Mouse (Mus musculus) heart, embryonic 14.5 days (tissue): ENCODE measurements around the gene Rpsa. TPM values are rescaled to one million over a fixed set of nuclear protein-coding genes. Genes with fewer than 3 reads are reported as not detected.

Source experiments
- ATAC-seq: fragments of 200-750 bp; cut with Nextera tagmentation; 2 replicates; pipeline ENCODE4 v1.8.0; 2017; ENCODE audit warnings: low read depth, moderate TSS enrichment; ENCODE audit not compliant: insufficient number of reproducible peaks, insufficient read depth, low FRiP score
- H3K27ac ChIP-seq, 2 experiments: fragments of 200-500 bp in 1 of 2; fragments of 300-500 bp in 1 of 2; sonication (generic) in 1 of 2; replicated peaks in 1 of 2; 2 replicates each; pipeline ENCODE4 v1.5.1; 2012 to 2014; ENCODE audit warnings: low read depth in 2 of 2, low read length in 2 of 2, control low read depth in 1 of 2, mild to moderate bottlenecking in 1 of 2, mixed read lengths in 1 of 2; ENCODE audit not compliant: control insufficient read depth in 1 of 2, insufficient read depth in 1 of 2
- H3K27me3 ChIP-seq: fragments of 300-500 bp; sonication (generic); 2 replicates; pipeline ENCODE4 v1.6.1; 2014; ENCODE audit warnings: mild to moderate bottlenecking, low read length, control low read depth; ENCODE audit not compliant: control insufficient read depth, insufficient read depth
- H3K36me3 ChIP-seq: fragments of 300-500 bp; sonication (generic); 2 replicates; pipeline ENCODE4 v1.6.1; 2014; ENCODE audit warnings: mild to moderate bottlenecking, control low read depth, low read length, mixed read lengths; ENCODE audit not compliant: control insufficient read depth, insufficient read depth
- H3K4me1 ChIP-seq, 2 experiments: fragments of 200-500 bp in 1 of 2; fragments of 300-500 bp in 1 of 2; sonication (generic) in 1 of 2; 2 replicates each; pipeline ENCODE4 v1.6.1; 2012 to 2014; ENCODE audit warnings: low read length in 2 of 2, control low read depth in 1 of 2, mixed read lengths in 1 of 2; ENCODE audit not compliant: control insufficient read depth in 2 of 2, insufficient read depth in 2 of 2
- H3K4me2 ChIP-seq: fragments of 300-500 bp; sonication (generic); 2 replicates; pipeline ENCODE4 v1.6.1; 2014; ENCODE audit warnings: mild to moderate bottlenecking, low read length
- H3K4me3 ChIP-seq, 2 experiments: fragments of 200-500 bp in 1 of 2; fragments of 300-500 bp in 1 of 2; sonication (generic) in 1 of 2; 2 replicates each; pipeline ENCODE4 v1.5.1; 2012 to 2014; ENCODE audit warnings: low read length in 2 of 2, mild to moderate bottlenecking in 2 of 2, control low read depth in 1 of 2, low read depth in 1 of 2, moderate library complexity in 1 of 2; ENCODE audit not compliant: control insufficient read depth in 1 of 2, insufficient read depth in 1 of 2
- H3K9ac ChIP-seq: fragments of 300-500 bp; sonication (generic); 2 replicates; pipeline ENCODE4 v1.6.1; 2014; ENCODE audit warnings: mild to moderate bottlenecking, low read length
- H3K9me3 ChIP-seq: fragments of 300-500 bp; sonication (generic); 2 replicates; pipeline ENCODE4 v1.6.1; 2016; ENCODE audit warnings: low read length, control low read depth; ENCODE audit not compliant: control insufficient read depth
- WGBS: fragments of 180-500 bp; shearing (Covaris S2); extraction: QIAGEN DNeasy Blood & Tissue Kit; methylation state at CpG from one replicate; pipeline ENCODE4 v1.1.7; 2014; 5-methylcytosine and 5-hydroxymethylcytosine counted together
- polyA plus RNA-seq: library from polyadenylated mRNA; unstranded; fragments of >200 nt; fragmentation: Nextera tagmentation; extraction: Ambion mirVana; gene quantifications from 2 replicates; pipeline ENCODE4 v1.2.1, GENCODE M21; 2014

Rpsa gene
- 1,085 and 1,200 TPM in 2 replicates for polyA plus RNA-seq

DNA sequence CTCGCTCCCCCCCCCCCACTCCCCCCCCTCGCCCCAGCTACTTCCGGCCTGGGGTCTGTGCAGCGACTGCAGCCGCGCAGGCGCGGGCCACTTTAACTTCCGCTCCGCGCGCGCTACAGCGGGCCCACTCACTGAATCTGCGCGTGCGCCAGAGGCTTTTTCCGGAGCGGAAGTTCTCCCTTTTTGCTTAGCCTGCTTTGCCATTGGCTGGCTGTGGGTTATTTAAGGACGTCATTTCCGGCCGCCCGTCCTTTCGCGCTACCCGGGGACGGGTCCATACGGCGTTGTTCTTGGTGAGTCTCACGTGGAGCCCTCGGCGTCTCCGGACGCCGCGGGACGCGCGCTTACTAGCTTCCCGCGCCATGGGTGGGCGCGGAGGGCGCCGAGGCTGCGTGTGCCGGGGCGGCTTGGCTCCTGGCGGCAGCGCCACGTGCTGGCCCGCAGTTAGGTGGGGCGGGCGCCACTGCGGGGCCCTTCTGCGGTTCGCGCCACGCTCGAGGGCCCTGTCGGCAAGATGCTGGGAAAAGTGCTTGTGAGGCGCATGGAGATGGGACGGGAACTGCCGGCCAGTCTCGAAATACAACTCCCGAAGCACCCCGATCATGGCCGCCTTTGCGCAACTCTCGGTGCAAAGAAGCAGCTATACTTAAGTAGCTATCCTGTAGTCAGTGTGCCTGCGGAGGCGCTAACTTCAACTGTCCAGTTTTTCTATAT is at the start of gene Rpsa:
TSS of gene Rpsa (plus strand) at position 152 of the 714 bp plus-strand sequence.
- Histone ChIP-seq H3K9me3 (no peaks in the 10 kb centered on the region), H3K27ac (peak within 1 kb of the TSS; percentile 83 to 92), H3K4me3 (peak within 1 kb of the TSS; percentile 77 to 96), H3K4me2 (peak within 1 kb of the TSS; percentile 83), H3K9ac (peak within 1 kb of the TSS; percentile 100), H3K27me3 (no peaks in the 10 kb centered on the region), H3K4me1 (peaks cover 7 to 12% of the 10 kb centered on the region in 2 experiments), H3K36me3 (peaks cover 59% of the 10 kb centered on the region)
- peak; percentile 97 for ATAC-seq
- whole genome bisulfite sequencing = under 1% methylated on average over 72 of the region's 72 CpGs

GRCm38 (mm10) chr9:120078241-120078640 is 49.2 kb upstream of the Rpsa start:
- Histone ChIP-seq H3K4me2 (no peak overlapping the region), H3K4me1 (no peaks in the 10 kb centered on the region), H3K27me3 (no peaks in the 10 kb centered on the region), H3K27ac (no peak overlapping the region), H3K9me3 (no peaks in the 10 kb centered on the region), H3K36me3 (no peaks in the 10 kb centered on the region), H3K9ac (no peak overlapping the region), H3K4me3 (no peak overlapping the region)
- 83% methylated on average over 3 of the region's 3 CpGs for WGBS
- ATAC-seq = no peak

DNA sequence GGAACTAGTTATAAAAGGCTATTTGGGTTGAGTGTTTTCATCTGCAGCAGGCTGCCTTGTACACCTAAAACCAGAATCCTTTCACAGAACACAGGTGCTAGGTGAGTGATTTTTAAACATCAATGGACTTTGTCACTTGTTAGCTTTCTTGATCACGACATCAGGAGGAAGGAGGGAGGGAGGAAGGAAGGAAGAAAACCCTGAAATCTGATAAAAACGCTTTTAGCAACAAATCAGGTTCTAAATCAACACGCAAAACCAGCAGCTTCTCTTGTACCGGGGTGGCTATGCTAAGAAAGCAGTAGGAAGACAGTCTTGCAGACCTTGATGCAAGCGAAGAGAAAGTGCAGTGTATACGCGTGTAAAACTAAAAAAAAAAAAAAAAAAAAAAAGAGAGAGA is 47.6 kb upstream of the Rpsa start:
- H3K4me3 ChIP-seq = no peak overlapping the region
- no peaks in the 10 kb centered on the region for H3K4me1 ChIP-seq
- H3K27ac ChIP-seq = no peak overlapping the region
- ATAC-seq = no peak
- no peaks in the 10 kb centered on the region for H3K36me3 ChIP-seq
- H3K9ac ChIP-seq = no peak overlapping the region
- no peak overlapping the region for H3K4me2 ChIP-seq
- 68% methylated on average over 7 of the region's 7 CpGs for WGBS
- no peaks in the 10 kb centered on the region for H3K9me3 ChIP-seq
- no peaks in the 10 kb centered on the region for H3K27me3 ChIP-seq

DNA sequence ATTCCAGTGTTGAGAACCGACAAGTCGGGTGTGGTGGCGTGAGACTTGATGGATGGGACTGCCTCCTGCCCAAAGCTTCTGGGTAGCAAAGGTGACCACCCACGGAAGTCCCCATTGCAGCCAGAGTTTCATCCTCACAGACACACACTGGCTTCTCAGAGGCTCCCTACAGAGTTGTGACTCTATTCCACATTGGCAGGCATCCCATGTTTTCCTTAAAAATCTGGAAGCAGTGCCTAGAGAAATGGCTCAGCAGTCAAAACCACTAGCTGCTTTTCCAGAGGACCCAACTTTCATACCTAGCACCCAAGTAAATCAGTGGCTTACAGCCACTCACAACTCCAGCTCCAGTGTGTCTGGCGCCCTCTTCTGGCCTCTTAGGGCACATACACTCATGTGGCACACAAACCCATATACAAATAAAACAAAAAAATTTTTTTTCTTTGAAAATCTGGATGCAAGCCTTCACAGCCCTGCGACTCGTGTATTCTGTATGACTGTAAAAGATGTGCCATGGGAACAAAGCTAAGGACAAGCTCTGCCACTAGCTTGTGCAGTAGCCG is 46.9 kb upstream of the Rpsa start:
- no peak overlapping the region for H3K27ac ChIP-seq
- H3K9ac ChIP-seq = no peak overlapping the region
- H3K4me2 ChIP-seq = no peak overlapping the region
- H3K4me3 ChIP-seq = no peak overlapping the region
- WGBS = 75% methylated on average over 8 of the region's 8 CpGs
- no peaks in the 10 kb centered on the region for H3K9me3 ChIP-seq
- no peaks in the 10 kb centered on the region for H3K4me1 ChIP-seq
- no peaks in the 10 kb centered on the region for H3K27me3 ChIP-seq
- H3K36me3 ChIP-seq = no peaks in the 10 kb centered on the region
- no peak for ATAC-seq

DNA sequence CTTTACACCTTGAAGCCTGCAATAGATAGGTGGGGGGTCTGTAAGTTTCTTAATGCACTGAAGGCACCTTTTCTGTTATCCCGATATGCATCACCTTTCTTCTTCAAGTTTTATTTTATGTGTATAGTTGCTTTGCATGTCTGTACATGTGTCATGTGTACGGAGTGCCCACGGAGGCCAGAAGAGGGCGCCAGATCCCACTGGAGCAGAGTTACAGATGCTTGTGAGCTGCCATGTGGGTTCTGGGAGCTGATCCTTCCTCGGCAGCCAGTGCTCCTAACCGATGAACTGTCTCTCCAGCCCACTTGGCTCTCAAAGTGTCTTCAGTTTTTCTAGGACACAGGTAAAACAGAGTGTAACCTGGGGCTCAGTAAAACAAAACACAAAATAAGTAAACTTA is 46.2 kb upstream of the Rpsa start:
- WGBS = 74% methylated on average over 6 of the region's 6 CpGs
- no peaks in the 10 kb centered on the region for H3K4me1 ChIP-seq
- no peak overlapping the region for H3K4me2 ChIP-seq
- H3K36me3 ChIP-seq = no peaks in the 10 kb centered on the region
- H3K9me3 ChIP-seq = no peaks in the 10 kb centered on the region
- no peak overlapping the region for H3K4me3 ChIP-seq
- no peak for ATAC-seq
- H3K27me3 ChIP-seq = no peaks in the 10 kb centered on the region
- no peak overlapping the region for H3K27ac ChIP-seq
- H3K9ac ChIP-seq = no peak overlapping the region

- no peak overlapping the region for H3K4me2 ChIP-seq
- ATAC-seq = no peak
- H3K9me3 ChIP-seq = no peaks in the 10 kb centered on the region
- WGBS = 74% methylated on average over 5 of the region's 5 CpGs
- no peaks in the 10 kb centered on the region for H3K4me1 ChIP-seq
- H3K27me3 ChIP-seq = no peaks in the 10 kb centered on the region
- H3K9ac ChIP-seq = no peak overlapping the region
- H3K36me3 ChIP-seq = no peaks in the 10 kb centered on the region
- no peak overlapping the region for H3K4me3 ChIP-seq
- H3K27ac ChIP-seq = no peak overlapping the region
These were observed 45.5 kb upstream of the Rpsa start for GRCm38 (mm10) chr9:120081967-120082366.

DNA sequence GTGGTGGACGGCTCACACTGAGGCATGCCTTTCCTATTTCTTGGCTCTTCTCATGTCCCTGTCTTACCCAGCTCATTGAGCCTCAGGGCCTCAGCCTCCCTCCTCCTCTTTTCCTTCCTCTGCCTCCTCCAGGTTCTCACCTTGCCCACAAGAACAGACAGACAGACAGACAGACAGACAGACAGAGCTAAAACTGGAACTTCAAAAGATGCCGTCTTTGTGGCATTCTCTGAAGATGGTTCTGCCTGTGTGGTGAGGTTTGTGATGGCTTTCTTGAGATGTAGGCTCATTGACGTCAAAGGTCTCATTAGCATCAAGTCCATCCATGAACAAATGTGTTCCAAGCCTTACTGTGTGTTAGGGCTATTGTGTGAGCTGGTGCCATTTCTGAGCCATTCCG is 44.8 kb upstream of the Rpsa start:
- WGBS = 70% methylated on average over 4 of the region's 4 CpGs
- H3K4me2 ChIP-seq = no peak overlapping the region
- H3K9me3 ChIP-seq = no peaks in the 10 kb centered on the region
- ATAC-seq = no peak
- H3K36me3 ChIP-seq = no peaks in the 10 kb centered on the region
- no peaks in the 10 kb centered on the region for H3K4me1 ChIP-seq
- no peaks in the 10 kb centered on the region for H3K27me3 ChIP-seq
- H3K27ac ChIP-seq = no peak overlapping the region
- H3K9ac ChIP-seq = no peak overlapping the region
- no peak overlapping the region for H3K4me3 ChIP-seq
